Mouse (Mus musculus): Measurements from ENCODE around the gene Nog. TPM values are rescaled to one million over a fixed set of nuclear protein-coding genes. Genes with fewer than 3 reads are reported as not detected.

The Nog gene
- polyA plus RNA-seq, 1 experiment from 2014 or later = 2.9 TPM

- no peak overlapping the region for H3K4me3 ChIP-seq (ENCODE audit: low read depth, low read length)
- H3K9me3 ChIP-seq (ENCODE audit: control insufficient read depth) = no peaks in the 10 kb centered on the region
- no peak for TF ChIP-seq CTCF (IDR thresholded peaks at IDR 0.05; ENCODE audit: low read depth)
- no peaks in the 10 kb centered on the region for H3K36me3 ChIP-seq (ENCODE audit: control insufficient read depth, insufficient read depth)
- ATAC-seq = no peak
- WGBS = 65% methylated on average over 6 of the region's 6 CpGs
- no peaks in the 10 kb centered on the region for H3K27me3 ChIP-seq (replicated peaks; ENCODE audit: control insufficient read depth, insufficient read depth, low read length)
- no peak overlapping the region for H3K4me2 ChIP-seq (replicated peaks; ENCODE audit: low read depth)
- H3K9ac ChIP-seq (ENCODE audit: low read depth, low read length) = no peak overlapping the region
- no peaks in the 10 kb centered on the region for H3K4me1 ChIP-seq (replicated peaks; ENCODE audit: control insufficient read depth, insufficient read depth, low read length)
- no peak overlapping the region for H3K27ac ChIP-seq (ENCODE audit: low read depth, low read length)
Measured at GRCm38 (mm10) chr11:89319675-89320074, 17.5 kb upstream of the Nog start.

DNA sequence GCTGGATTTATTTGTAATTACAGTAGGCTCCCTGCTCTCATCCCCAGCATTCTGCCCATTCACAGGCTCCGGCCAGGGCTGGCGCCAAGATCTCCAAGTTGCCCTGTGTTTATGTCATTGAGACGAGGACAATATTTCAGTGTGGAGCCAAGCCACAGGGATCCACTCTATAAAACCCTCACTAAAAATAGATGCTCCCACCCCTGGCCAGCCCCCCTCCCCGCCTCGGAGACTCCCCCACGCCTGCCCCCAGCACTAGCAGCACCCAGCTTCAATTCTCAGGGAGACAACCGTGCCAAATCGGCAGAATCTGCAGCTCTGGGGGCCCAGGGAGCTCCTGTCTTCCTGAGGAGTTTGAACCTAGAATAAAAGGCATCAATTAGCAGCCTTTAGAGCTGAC, 16.2 kb upstream of the Nog start:
- 39% methylated on average over 8 of the region's 8 CpGs for WGBS
- Histone ChIP-seq H3K9ac (ENCODE audit: low read depth, low read length) (no peak overlapping the region), H3K4me2 (replicated peaks; ENCODE audit: low read depth) (no peak overlapping the region), H3K27ac (ENCODE audit: low read depth, low read length) (no peak overlapping the region), H3K9me3 (ENCODE audit: control insufficient read depth) (no peaks in the 10 kb centered on the region), H3K27me3 (replicated peaks; ENCODE audit: control insufficient read depth, insufficient read depth, low read length) (no peaks in the 10 kb centered on the region), H3K4me1 (replicated peaks; ENCODE audit: control insufficient read depth, insufficient read depth, low read length) (no peaks in the 10 kb centered on the region), H3K4me3 (ENCODE audit: low read depth, low read length) (no peak overlapping the region), H3K36me3 (ENCODE audit: control insufficient read depth, insufficient read depth) (no peaks in the 10 kb centered on the region)
- no peak for ATAC-seq
- TF ChIP-seq CTCF (IDR thresholded peaks at IDR 0.05; ENCODE audit: low read depth) = no peak

- no peaks in the 10 kb centered on the region for H3K36me3 ChIP-seq (ENCODE audit: control insufficient read depth, insufficient read depth)
- no peak overlapping the region for H3K9ac ChIP-seq (ENCODE audit: low read depth, low read length)
- WGBS = 85% methylated on average over 3 of the region's 3 CpGs
- H3K9me3 ChIP-seq (ENCODE audit: control insufficient read depth) = no peaks in the 10 kb centered on the region
- no peaks in the 10 kb centered on the region for H3K4me1 ChIP-seq (replicated peaks; ENCODE audit: control insufficient read depth, insufficient read depth, low read length)
- H3K27me3 ChIP-seq (replicated peaks; ENCODE audit: control insufficient read depth, insufficient read depth, low read length) = no peaks in the 10 kb centered on the region
- H3K27ac ChIP-seq (ENCODE audit: low read depth, low read length) = no peak overlapping the region
- TF ChIP-seq CTCF (IDR thresholded peaks at IDR 0.05; ENCODE audit: low read depth) = no peak
- ATAC-seq = no peak
- no peak overlapping the region for H3K4me2 ChIP-seq (replicated peaks; ENCODE audit: low read depth)
- H3K4me3 ChIP-seq (ENCODE audit: low read depth, low read length) = no peak overlapping the region
Measured at GRCm38 (mm10) chr11:89317757-89318156, 15.6 kb upstream of the Nog start.

- no peaks in the 10 kb centered on the region for H3K36me3 ChIP-seq (ENCODE audit: control insufficient read depth, insufficient read depth)
Measured at GRCm38 (mm10) chr11:89314374-89314773, 12.2 kb upstream of the Nog start.

DNA sequence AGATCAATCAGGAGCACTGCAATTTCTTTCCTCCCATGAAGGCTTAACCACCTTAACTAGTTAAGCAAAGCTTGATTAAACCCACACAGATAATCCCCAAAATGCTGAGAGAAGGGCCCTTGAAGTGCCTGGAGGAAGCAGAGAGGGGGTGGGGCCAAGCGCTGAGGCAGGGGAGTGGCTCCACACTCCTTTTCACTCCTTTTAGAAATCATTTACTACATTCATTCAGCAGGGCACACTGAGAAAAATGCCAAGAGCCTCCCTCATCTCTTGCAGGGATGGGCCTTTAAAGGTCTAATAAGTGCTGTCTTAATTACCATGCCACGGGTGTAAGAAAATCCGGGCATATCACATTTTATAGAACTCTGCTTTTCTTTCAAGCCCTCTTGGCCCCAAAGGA, 10.2 kb upstream of the Nog start:
- H3K27ac ChIP-seq (ENCODE audit: low read depth, low read length) = no peak overlapping the region
- no peak for ATAC-seq

More at GRCm38 (mm10) chr11:89314374-89314773, 12.2 kb upstream of the Nog start:
- Histone ChIP-seq H3K4me3 (ENCODE audit: low read depth, low read length) (no peak overlapping the region), H3K9ac (ENCODE audit: low read depth, low read length) (no peak overlapping the region), H3K27ac (ENCODE audit: low read depth, low read length) (no peak overlapping the region), H3K9me3 (ENCODE audit: control insufficient read depth) (no peaks in the 10 kb centered on the region), H3K4me1 (replicated peaks; ENCODE audit: control insufficient read depth, insufficient read depth, low read length) (no peaks in the 10 kb centered on the region), H3K27me3 (replicated peaks; ENCODE audit: control insufficient read depth, insufficient read depth, low read length) (no peaks in the 10 kb centered on the region), H3K4me2 (replicated peaks; ENCODE audit: low read depth) (no peak overlapping the region)
- WGBS = 35% methylated on average over 5 of the region's 5 CpGs
- no peak for ATAC-seq
- TF ChIP-seq CTCF (IDR thresholded peaks at IDR 0.05; ENCODE audit: low read depth) = no peak

DNA sequence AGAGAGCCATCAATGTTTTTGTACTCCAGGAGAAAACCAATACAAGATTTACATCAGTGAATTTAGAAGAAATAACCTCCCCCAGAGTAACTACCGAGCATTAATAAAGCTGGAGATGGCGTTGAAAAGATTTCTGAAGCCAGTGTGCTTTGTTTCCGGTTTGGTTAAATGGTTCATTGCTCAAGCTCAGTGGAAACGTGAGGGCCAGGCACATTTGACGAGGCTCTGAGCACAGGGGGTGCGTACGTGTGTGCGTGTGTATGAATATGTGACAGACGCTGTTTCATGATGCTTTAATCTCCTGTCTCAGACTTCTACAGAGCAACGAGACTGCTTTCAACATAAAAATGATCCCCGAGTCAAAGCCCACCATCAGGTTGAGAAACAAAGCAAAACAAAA, 8.1 kb upstream of the Nog start:
- no peak for TF ChIP-seq CTCF (IDR thresholded peaks at IDR 0.05; ENCODE audit: low read depth)
- H3K27me3 ChIP-seq (replicated peaks; ENCODE audit: control insufficient read depth, insufficient read depth, low read length) = no peaks in the 10 kb centered on the region
- ATAC-seq = no peak
- no peak overlapping the region for H3K9ac ChIP-seq (ENCODE audit: low read depth, low read length)
- H3K4me2 ChIP-seq (replicated peaks; ENCODE audit: low read depth) = no peak overlapping the region
- H3K9me3 ChIP-seq (ENCODE audit: control insufficient read depth) = no peaks in the 10 kb centered on the region
- no peak overlapping the region for H3K27ac ChIP-seq (ENCODE audit: low read depth, low read length)
- H3K36me3 ChIP-seq (ENCODE audit: control insufficient read depth, insufficient read depth) = no peaks in the 10 kb centered on the region
- no peak overlapping the region for H3K4me3 ChIP-seq (ENCODE audit: low read depth, low read length)
- H3K4me1 ChIP-seq (replicated peaks; ENCODE audit: control insufficient read depth, insufficient read depth, low read length) = no peaks in the 10 kb centered on the region
- 83% methylated on average over 11 of the region's 11 CpGs for WGBS

More for the DNA sequence above, 10.2 kb upstream of the Nog start:
- no peak overlapping the region for H3K4me3 ChIP-seq (ENCODE audit: low read depth, low read length)
- no peak overlapping the region for H3K4me2 ChIP-seq (replicated peaks; ENCODE audit: low read depth)
- no peaks in the 10 kb centered on the region for H3K27me3 ChIP-seq (replicated peaks; ENCODE audit: control insufficient read depth, insufficient read depth, low read length)
- TF ChIP-seq CTCF (IDR thresholded peaks at IDR 0.05; ENCODE audit: low read depth) = no peak
- no peaks in the 10 kb centered on the region for H3K36me3 ChIP-seq (ENCODE audit: control insufficient read depth, insufficient read depth)
- no peaks in the 10 kb centered on the region for H3K4me1 ChIP-seq (replicated peaks; ENCODE audit: control insufficient read depth, insufficient read depth, low read length)
- no peaks in the 10 kb centered on the region for H3K9me3 ChIP-seq (ENCODE audit: control insufficient read depth)
- 16% methylated on average over 3 of the region's 3 CpGs for WGBS
- no peak overlapping the region for H3K9ac ChIP-seq (ENCODE audit: low read depth, low read length)

GRCm38 (mm10) chr11:89303421-89303820, 1.3 kb upstream of the Nog start:
- no peak overlapping the region for H3K27ac ChIP-seq (ENCODE audit: low read depth, low read length)
- H3K4me1 ChIP-seq (replicated peaks; ENCODE audit: control insufficient read depth, insufficient read depth, low read length) = no peaks in the 10 kb centered on the region
- H3K9ac ChIP-seq (ENCODE audit: low read depth, low read length) = no peak overlapping the region
- H3K4me2 ChIP-seq (replicated peaks; ENCODE audit: low read depth) = peak overlapping the region; percentile 87
- H3K9me3 ChIP-seq (ENCODE audit: control insufficient read depth) = no peaks in the 10 kb centered on the region
- 2% methylated on average over 16 of the region's 16 CpGs for WGBS
- no peaks in the 10 kb centered on the region for H3K36me3 ChIP-seq (ENCODE audit: control insufficient read depth, insufficient read depth)
- 0 out of 2 replicates have a peak, but pooled peaks have one; percentile 37 for ATAC-seq
- H3K4me3 ChIP-seq (ENCODE audit: low read depth, low read length) = peak overlapping the region; percentile 55; the same call in 1 of the 2 replicates
- H3K27me3 ChIP-seq (replicated peaks; ENCODE audit: control insufficient read depth, insufficient read depth, low read length) = peaks cover 39% of the 10 kb centered on the region
- peak; percentile 99 for TF ChIP-seq CTCF (IDR thresholded peaks at IDR 0.05; ENCODE audit: low read depth)

Measured in intestine, postnatal 0 days (tissue).